Mouse (Mus musculus) neural tube, embryonic 12.5 days (tissue): ENCODE measurements at regions not wholly inside any gene's neighbourhood (a gene's known extent, or its start where the extent isn't known, plus 50 kb on each side); places are given as distances from the start of the nearest gene placed in this dataset.
"Not testable (repeated sequence)": the region's sequence is repeated elsewhere in the genome, so short reads cannot be mapped to it uniquely, and the experiment has no call there.

Experiments
- ATAC-seq: fragments of 200-750 bp; cut with Nextera tagmentation; 2 replicates; pipeline ENCODE4 v1.8.0; 2017; ENCODE audit warnings: low read depth, mild to moderate bottlenecking, moderate TSS enrichment, moderate library complexity; ENCODE audit not compliant: low FRiP score
- H3K27ac ChIP-seq: fragments of 300-500 bp; sonication (generic); 2 replicates; pipeline ENCODE4 v1.5.1; 2016
- H3K27me3 ChIP-seq: fragments of 300-500 bp; sonication (generic); replicated peaks from 2 replicates; pipeline ENCODE4 v1.6.1; 2016; ENCODE audit warnings: mild to moderate bottlenecking
- H3K36me3 ChIP-seq: fragments of 300-500 bp; sonication (generic); 2 replicates; pipeline ENCODE4 v1.6.1; 2016; ENCODE audit warnings: mild to moderate bottlenecking
- H3K4me1 ChIP-seq: fragments of 300-500 bp; sonication (generic); 2 replicates; pipeline ENCODE4 v1.6.1; 2016
- H3K4me2 ChIP-seq: fragments of 300-500 bp; sonication (generic); replicated peaks from 2 replicates; pipeline ENCODE4 v1.6.1; 2016; ENCODE audit warnings: mild to moderate bottlenecking
- H3K4me3 ChIP-seq: fragments of 300-500 bp; sonication (generic); 2 replicates; pipeline ENCODE4 v1.5.1; 2016
- H3K9ac ChIP-seq: fragments of 300-500 bp; sonication (generic); 2 replicates; pipeline ENCODE4 v1.6.1; 2016; ENCODE audit warnings: mild to moderate bottlenecking
- H3K9me3 ChIP-seq: fragments of 300-500 bp; sonication (generic); 2 replicates; pipeline ENCODE4 v1.6.1; 2016; ENCODE audit warnings: mild to moderate bottlenecking
- WGBS: fragments of 180-500 bp; shearing (Covaris S2); methylation state at CpG from one replicate; pipeline ENCODE4 v1.1.7; 2016; 5-methylcytosine and 5-hydroxymethylcytosine counted together

DNA sequence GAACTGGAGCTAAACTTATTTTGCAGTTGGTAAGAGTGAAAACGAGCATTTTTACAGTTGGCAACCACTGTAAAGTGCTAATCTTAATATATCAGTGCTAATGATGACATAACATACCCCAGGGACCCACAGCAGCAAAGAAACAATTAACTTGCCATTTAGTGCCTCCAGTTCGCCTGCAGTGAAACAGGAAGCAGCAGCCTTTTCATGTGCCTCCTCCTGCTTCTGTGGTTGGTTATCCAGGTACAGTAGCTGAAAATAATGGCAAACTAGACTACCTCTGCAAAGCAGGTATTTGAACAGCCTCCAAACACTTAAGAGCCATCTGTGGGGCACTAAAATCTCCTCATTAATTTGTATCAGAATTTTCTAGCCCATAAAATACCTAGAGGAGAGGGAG lies 584.8 kb upstream of the Pfkp start:
- no peak overlapping the region for H3K4me2 ChIP-seq
- no peaks in the 10 kb centered on the region for H3K9me3 ChIP-seq
- H3K27ac ChIP-seq: no peak overlapping the region
- no peak for ATAC-seq
- H3K4me3 ChIP-seq: no peak overlapping the region
- no peaks in the 10 kb centered on the region for H3K4me1 ChIP-seq
- no peaks in the 10 kb centered on the region for H3K36me3 ChIP-seq
- H3K27me3 ChIP-seq: no peaks in the 10 kb centered on the region
- no peak overlapping the region for H3K9ac ChIP-seq
- 17% methylated on average over 2 of the region's 2 CpGs for WGBS

DNA sequence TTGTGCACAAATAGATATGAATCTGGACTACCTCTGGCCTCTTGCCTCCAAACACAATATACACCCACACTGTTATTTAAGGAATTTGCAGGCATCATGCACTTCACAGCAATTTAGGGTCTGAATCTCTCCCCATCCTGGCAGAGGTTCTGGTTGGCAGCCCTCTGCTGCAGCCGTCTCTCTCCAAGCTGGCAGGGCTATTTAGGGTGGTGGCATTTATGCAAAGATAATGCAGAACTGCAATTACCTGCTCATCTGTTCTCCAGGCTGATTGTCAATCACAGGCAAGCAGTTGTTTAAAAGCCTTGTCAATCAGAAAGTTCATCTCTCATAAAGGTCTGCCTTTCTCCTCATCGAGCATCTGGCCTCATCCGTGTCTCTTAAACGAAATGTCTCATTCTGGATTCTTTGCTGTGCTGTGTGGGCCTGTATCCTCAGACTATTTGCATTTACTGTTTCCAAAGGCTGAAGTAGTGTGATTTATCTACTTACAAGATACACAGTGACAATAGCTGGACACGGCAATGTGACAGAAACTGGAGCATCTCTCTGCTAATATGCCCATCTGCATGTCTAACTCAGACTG lies 558.1 kb upstream of the Pfkp start:
- Histone ChIP-seq H3K4me2 (no peak overlapping the region), H3K4me3 (no peak overlapping the region), H3K27ac (no peak overlapping the region), H3K27me3 (no peaks in the 10 kb centered on the region), H3K4me1 (no peaks in the 10 kb centered on the region), H3K36me3 (no peaks in the 10 kb centered on the region), H3K9ac (no peak overlapping the region), H3K9me3 (no peaks in the 10 kb centered on the region)
- WGBS: 80% methylated on average over 5 of the region's 5 CpGs
- ATAC-seq: no peak

DNA sequence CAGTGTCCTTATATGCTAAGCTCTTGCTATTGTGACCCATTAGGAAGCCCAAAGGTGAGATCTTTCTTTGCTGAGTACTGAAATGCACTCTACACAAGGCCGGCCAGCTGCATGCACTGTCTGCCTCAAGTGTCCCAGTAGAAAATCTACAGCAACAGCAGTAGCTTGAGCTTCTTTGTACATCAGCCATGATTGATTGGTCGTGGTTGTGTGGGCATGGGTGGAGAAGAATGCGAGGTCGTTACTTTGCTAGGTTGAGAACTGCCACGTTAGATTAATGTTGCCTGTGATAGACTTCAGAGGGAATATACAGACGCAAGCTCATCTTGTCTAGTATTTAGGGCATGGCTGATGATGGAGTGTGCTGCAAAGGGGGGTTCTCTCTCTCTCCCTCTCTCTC lies 547.4 kb upstream of the Pfkp start:
- H3K4me3 ChIP-seq: no peak overlapping the region
- H3K9ac ChIP-seq: no peak overlapping the region
- H3K9me3 ChIP-seq: no peaks in the 10 kb centered on the region
- 30% methylated on average over 6 of the region's 6 CpGs for WGBS
- H3K36me3 ChIP-seq: no peaks in the 10 kb centered on the region
- peak; percentile 63 for ATAC-seq
- no peaks in the 10 kb centered on the region for H3K4me1 ChIP-seq
- no peak overlapping the region for H3K27ac ChIP-seq
- no peak overlapping the region for H3K4me2 ChIP-seq
- no peaks in the 10 kb centered on the region for H3K27me3 ChIP-seq

DNA sequence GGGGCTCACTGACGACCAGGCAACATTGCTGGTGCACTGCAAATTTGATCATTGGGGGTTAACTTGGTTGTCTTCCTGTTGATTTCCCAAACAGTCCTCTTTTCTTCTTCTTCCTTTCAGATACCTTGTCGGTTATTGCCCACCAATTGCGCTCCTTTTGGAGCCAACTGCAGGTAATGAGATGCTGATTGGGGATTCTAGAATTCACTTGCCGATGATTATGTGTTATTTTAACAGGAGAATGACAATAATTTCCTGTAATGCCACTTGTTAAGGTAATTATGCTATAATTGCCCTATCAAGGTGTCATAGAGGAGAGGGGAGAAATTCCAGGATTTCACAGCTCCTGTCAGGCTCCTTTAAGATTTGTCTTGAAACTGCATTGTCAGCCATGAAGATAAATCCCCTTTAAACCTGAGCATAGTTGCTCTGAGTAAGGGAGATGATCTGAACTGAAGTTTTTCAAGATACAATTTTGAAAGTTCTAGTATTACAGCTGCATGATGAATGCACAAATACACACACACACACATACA lies 533.7 kb upstream of the Pfkp start:
- H3K27me3 ChIP-seq: no peaks in the 10 kb centered on the region
- 39% methylated on average over 4 of the region's 4 CpGs for WGBS
- no peak overlapping the region for H3K27ac ChIP-seq
- no peak overlapping the region for H3K9ac ChIP-seq
- no peaks in the 10 kb centered on the region for H3K36me3 ChIP-seq
- no peak for ATAC-seq
- H3K9me3 ChIP-seq: no peaks in the 10 kb centered on the region
- H3K4me1 ChIP-seq: no peaks in the 10 kb centered on the region
- no peak overlapping the region for H3K4me2 ChIP-seq
- no peak overlapping the region for H3K4me3 ChIP-seq

DNA sequence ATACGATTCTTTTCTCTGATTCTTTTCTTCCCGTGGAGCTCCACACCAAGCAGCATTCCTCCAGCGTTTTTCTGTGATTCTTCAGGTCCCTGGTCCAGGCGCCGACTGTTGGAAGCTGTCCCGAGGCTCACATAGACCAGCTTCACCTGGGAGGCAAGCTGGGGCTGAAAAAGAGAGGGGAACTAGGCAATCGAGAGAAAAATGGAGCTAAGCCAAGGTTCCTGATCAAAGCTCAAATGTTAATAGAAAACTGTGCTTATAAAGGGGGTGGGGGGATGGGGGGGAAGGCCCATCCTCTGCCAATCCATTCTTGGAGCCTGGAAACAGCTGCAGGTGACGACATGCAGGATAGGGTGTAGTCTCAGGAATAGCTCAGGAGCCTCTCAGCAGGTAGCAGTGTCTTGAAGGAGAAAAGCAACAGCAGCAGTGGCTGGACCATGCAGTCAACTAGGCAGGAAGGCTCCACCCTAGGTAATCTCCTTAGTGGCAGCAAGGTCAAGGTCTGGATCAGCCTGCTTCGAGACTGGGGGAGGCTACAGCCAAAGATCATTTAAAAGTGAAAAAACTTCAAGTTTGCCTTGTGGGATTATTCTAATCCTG lies 527.1 kb upstream of the Pfkp start:
- Histone ChIP-seq H3K9ac (no peak overlapping the region), H3K27ac (no peak overlapping the region), H3K27me3 (no peaks in the 10 kb centered on the region), H3K9me3 (peaks cover 4% of the 10 kb centered on the region; the same call in 1 of the 2 replicates), H3K4me1 (no peaks in the 10 kb centered on the region), H3K4me3 (no peak overlapping the region), H3K36me3 (no peaks in the 10 kb centered on the region), H3K4me2 (no peak overlapping the region)
- WGBS: 76% methylated on average over 9 of the region's 9 CpGs
- ATAC-seq: no peak

DNA sequence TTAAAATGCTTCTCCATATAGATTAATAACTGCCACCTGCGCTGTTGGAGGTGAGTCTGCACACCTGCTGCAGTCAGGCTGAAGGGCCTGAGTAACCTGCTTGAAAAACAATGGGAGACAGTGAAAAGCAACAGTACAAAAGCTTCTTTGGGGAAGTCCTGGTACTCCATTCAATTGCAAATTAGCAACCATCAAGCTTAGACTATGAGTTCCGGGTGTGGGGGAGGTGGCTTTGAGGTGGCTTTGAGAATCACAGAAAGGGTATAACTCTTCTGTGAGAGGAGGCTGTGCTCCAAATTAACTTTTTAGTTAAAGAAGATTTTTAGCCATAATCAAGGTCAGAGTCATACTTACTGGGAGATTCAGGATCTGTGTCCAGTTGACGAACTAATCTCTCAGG lies 521.5 kb upstream of the Pfkp start:
- not testable (repeated sequence) for ATAC-seq, H3K4me3 ChIP-seq, H3K36me3 ChIP-seq, H3K9me3 ChIP-seq, H3K4me2 ChIP-seq, H3K27me3 ChIP-seq, H3K27ac ChIP-seq, H3K9ac ChIP-seq, H3K4me1 ChIP-seq
- WGBS: 71% methylated on average over 3 of the region's 3 CpGs

DNA sequence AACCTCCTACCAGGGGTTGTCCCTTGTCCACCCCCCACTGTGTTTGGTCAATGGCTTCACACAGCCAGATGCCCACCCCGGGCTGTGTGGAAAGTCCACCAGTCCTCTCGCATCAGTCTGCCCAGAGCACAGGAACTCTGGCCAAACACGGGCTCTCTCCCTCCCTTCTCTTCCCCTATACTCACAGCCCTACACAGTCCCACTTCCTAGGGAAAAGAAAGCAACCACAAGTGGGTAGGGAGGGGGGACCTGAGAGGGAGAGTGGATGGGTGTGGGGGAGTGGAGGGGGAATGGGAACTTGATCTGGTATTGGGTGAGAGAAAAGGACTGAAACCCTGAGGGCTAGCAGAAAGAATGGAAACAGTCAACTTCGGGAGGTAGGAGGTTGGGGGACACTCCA lies 497.8 kb upstream of the Pfkp start:
- Histone ChIP-seq H3K27me3 (no peaks in the 10 kb centered on the region), H3K27ac (no peak overlapping the region), H3K4me2 (no peak overlapping the region), H3K9me3 (no peaks in the 10 kb centered on the region), H3K9ac (no peak overlapping the region), H3K4me3 (no peak overlapping the region), H3K4me1 (no peaks in the 10 kb centered on the region), H3K36me3 (no peaks in the 10 kb centered on the region)
- ATAC-seq: no peak
- 78% methylated on average over 4 of the region's 4 CpGs for WGBS

DNA sequence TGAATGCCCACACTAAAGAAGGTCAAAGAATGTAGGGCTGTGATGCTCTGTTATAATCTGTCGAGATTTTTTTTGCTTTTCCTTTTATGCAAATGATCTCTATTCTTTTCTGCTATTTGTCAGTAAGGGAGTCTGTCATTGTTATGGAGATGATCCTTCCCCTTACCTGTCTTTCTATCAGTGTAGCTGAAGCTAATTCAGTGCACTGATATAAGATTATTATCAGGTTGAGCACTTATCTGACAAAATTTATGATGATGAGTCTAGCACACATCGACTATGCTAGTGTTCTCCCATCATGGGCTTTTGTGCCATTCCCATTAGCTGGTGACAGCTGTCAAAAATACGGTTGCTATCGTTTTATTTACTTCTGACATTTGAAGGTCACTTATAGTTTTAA lies 462.0 kb upstream of the Pfkp start:
- no peak for ATAC-seq
- H3K36me3 ChIP-seq: no peaks in the 10 kb centered on the region
- 85% methylated on average over 4 of the region's 4 CpGs for WGBS
- H3K9me3 ChIP-seq: no peaks in the 10 kb centered on the region
- H3K4me3 ChIP-seq: no peak overlapping the region
- H3K4me2 ChIP-seq: no peak overlapping the region
- H3K4me1 ChIP-seq: no peaks in the 10 kb centered on the region
- no peaks in the 10 kb centered on the region for H3K27me3 ChIP-seq
- H3K9ac ChIP-seq: no peak overlapping the region
- no peak overlapping the region for H3K27ac ChIP-seq

DNA sequence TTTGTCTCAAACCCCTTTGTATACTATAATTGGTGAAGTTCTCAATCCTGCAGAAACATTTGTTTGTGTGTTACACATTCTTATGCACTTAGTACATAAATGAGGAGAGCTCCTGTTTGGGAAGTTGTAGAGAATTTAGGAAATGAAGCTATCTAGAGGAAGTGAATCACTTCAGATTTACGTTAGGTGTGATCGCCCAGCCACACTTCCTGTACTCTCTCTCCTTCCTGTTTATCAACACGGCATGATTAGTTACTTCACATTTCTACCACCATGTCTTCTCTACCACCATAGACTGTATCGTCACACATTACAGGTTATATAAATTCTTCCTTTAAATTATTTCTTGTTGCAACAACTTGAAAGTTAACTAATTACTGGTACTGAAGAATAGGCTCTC lies 454.7 kb upstream of the Pfkp start:
- Histone ChIP-seq H3K4me2 (no peak overlapping the region), H3K27ac (no peak overlapping the region), H3K4me1 (no peaks in the 10 kb centered on the region), H3K4me3 (no peak overlapping the region), H3K9me3 (no peaks in the 10 kb centered on the region), H3K36me3 (no peaks in the 10 kb centered on the region), H3K27me3 (no peaks in the 10 kb centered on the region), H3K9ac (no peak overlapping the region)
- WGBS: 92% methylated on average over 4 of the region's 4 CpGs
- no peak for ATAC-seq

DNA sequence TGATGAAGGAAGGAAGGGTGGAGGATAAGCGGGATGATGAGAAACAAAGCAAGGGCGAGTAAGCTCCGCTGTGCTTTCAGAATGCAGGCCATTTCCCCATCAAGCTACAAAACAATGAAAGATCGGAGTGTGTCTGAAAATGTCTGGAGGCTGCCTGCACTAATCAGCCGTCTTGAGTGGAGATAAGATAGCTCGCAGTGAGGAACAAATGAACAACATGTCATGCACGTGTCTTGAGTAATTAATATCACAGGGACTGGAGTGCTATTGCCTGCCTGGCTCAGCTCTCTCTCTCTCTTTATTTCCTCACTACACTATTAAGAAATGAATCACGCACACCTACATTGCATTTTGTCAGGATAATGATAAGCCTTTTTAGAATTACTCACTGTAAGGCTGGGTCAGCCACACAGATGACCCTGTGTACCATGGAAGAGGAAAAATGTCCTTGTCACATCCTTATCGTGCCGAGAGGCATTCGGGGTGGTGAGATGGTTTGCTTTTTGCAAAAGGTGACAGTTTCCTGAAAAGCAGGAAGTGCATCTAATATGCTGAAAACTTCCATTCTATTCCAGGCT lies 444.6 kb upstream of the Pfkp start:
- H3K27me3 ChIP-seq: no peaks in the 10 kb centered on the region
- H3K9ac ChIP-seq: no peak overlapping the region
- H3K4me2 ChIP-seq: no peak overlapping the region
- H3K9me3 ChIP-seq: no peaks in the 10 kb centered on the region
- 81% methylated on average over 11 of the region's 11 CpGs for WGBS
- ATAC-seq: no peak
- H3K27ac ChIP-seq: no peak overlapping the region
- H3K4me3 ChIP-seq: no peak overlapping the region
- no peaks in the 10 kb centered on the region for H3K4me1 ChIP-seq
- H3K36me3 ChIP-seq: no peaks in the 10 kb centered on the region

DNA sequence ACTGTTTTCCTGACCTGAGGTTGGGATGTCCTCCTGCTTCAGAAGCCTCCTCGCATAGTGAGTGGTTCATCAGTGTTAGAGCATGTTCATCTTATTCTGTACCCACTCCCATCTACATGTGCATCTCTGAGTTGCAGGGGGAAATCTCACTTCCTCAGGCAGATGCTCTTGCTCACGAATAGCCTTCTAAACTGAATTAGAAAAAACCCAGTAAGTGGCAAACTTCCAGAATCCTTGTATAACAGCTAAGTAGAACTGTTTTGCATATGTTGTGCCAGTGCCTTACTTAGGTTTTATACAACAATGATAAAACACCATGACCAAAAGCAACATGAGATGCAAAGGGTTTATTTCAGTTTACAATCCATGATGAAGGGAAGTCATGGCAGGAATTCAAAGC lies 442.3 kb upstream of the Pfkp start:
- 85% methylated on average over 2 of the region's 2 CpGs for WGBS
- H3K9ac ChIP-seq: no peak overlapping the region
- H3K27ac ChIP-seq: no peak overlapping the region
- no peaks in the 10 kb centered on the region for H3K4me1 ChIP-seq
- H3K9me3 ChIP-seq: no peaks in the 10 kb centered on the region
- no peak overlapping the region for H3K4me2 ChIP-seq
- no peak for ATAC-seq
- H3K4me3 ChIP-seq: no peak overlapping the region
- H3K36me3 ChIP-seq: no peaks in the 10 kb centered on the region
- no peaks in the 10 kb centered on the region for H3K27me3 ChIP-seq

DNA sequence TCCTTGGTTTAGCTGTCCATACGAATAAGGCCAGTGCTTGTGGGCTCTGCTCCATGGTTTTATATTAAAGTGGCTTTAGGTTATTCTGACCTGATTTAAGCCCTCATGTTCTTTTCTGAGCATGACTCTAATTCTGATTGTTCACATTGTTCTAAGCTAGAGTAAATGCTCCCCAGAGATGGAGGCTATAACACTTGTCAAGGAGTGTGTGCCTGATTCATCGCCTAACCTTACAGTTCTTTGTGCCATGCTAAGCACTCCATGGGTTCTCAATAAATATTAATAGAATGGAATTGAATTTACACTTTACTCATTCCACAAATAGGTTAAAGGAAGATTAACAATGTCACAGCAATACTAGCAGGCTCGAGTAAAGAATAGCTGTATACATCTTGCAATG lies 417.6 kb upstream of the Pfkp start:
- Histone ChIP-seq H3K27me3 (no peaks in the 10 kb centered on the region), H3K36me3 (no peaks in the 10 kb centered on the region), H3K4me1 (no peaks in the 10 kb centered on the region), H3K9me3 (no peaks in the 10 kb centered on the region), H3K9ac (no peak overlapping the region), H3K4me2 (no peak overlapping the region), H3K4me3 (no peak overlapping the region), H3K27ac (no peak overlapping the region)
- peak; percentile 96 for ATAC-seq
- 50% methylated on average over 3 of the region's 3 CpGs for WGBS

DNA sequence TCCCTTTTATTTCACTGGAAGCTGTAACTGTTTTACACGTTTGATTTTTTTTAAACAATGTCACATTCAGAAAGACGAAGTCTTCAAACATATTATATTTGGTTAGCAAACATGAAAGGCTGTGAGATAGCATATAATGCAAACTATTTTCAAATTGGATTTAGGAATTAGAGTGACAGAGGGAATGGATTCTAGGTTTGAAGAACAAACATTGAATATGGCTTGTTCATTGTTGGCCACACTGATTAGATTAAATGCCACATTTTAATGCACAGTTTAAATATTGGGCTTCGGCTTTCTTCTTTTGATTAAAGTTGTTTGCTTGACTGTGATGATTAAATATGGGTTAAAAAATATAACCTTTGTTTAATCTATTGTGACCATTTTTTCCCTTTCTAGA lies 415.1 kb upstream of the Pfkp start:
- H3K4me2 ChIP-seq: no peak overlapping the region
- H3K9ac ChIP-seq: no peak overlapping the region
- no peaks in the 10 kb centered on the region for H3K27me3 ChIP-seq

More for the DNA sequence above, 415.1 kb upstream of the Pfkp start:
- no peaks in the 10 kb centered on the region for H3K9me3 ChIP-seq
- 86% methylated on average over 3 of the region's 3 CpGs for WGBS
- no peaks in the 10 kb centered on the region for H3K4me1 ChIP-seq
- H3K27ac ChIP-seq: no peak overlapping the region
- H3K36me3 ChIP-seq: no peaks in the 10 kb centered on the region
- no peak for ATAC-seq
- no peak overlapping the region for H3K4me3 ChIP-seq
